Mouse (Mus musculus): ENCODE results near the gene Ankrd34b.

GRCm38 (mm10) chr13:92440286-92440685 lies 14.6 kb downstream of the Ankrd34b start:
- TF ChIP-seq CTCF (IDR thresholded peaks at IDR 0.05; ENCODE audit: low read depth, low read length) (no peak), POLR2A (IDR thresholded peaks at IDR 0.05; ENCODE audit: extremely low read depth, insufficient read depth, low read length) (no peak)
